Mouse (Mus musculus) thymus, adult 18-20 months (tissue): ENCODE measurements around the gene Megf11.
A peak's percentile ranks its signal among the peaks of the same experiment; 100 is the strongest.

Experiments
- DNase-seq, 2 experiments: peaks; one replicate each; pipeline ENCODE4 v3.0.0; 2022; ENCODE audit warnings: mixed read lengths in 2 of 2

The Megf11 gene

GRCm38 (mm10) chr9:64385511-64386465 is at the start of gene Megf11:
TSS of gene Megf11 (plus strand) at chr9:64385626.
- no peak for DNase-seq

- DNase-seq = no peak
Observed at GRCm38 (mm10) chr9:64335825-64336224, 49.6 kb upstream of the Megf11 start.

- DNase-seq = no peak
Observed at GRCm38 (mm10) chr9:64339361-64339760, 46.1 kb upstream of the Megf11 start.

GRCm38 (mm10) chr9:64340351-64341253 is 44.8 kb upstream of the Megf11 start:
- DNase-seq = peak; percentile 43

- no peak for DNase-seq
Observed at GRCm38 (mm10) chr9:64341254-64341566, 44.2 kb upstream of the Megf11 start, which contains the start of gene Dis3l. TSS of gene Dis3l (minus strand) at chr9:64341288.

GRCm38 (mm10) chr9:64341671-64342070 is 43.8 kb upstream of the Megf11 start:
- DNase-seq = no peak

- DNase-seq = no peak
Observed at GRCm38 (mm10) chr9:64343656-64344055, 41.8 kb upstream of the Megf11 start.

GRCm38 (mm10) chr9:64345931-64346330 is 39.5 kb upstream of the Megf11 start:
- DNase-seq = no peak

GRCm38 (mm10) chr9:64347377-64347776 is 38.0 kb upstream of the Megf11 start:
- DNase-seq = no peak

GRCm38 (mm10) chr9:64349490-64349889 is 35.9 kb upstream of the Megf11 start:
- no peak for DNase-seq

- no peak for DNase-seq
Observed at GRCm38 (mm10) chr9:64351191-64351590, 34.2 kb upstream of the Megf11 start.

GRCm38 (mm10) chr9:64355627-64356026 is 29.8 kb upstream of the Megf11 start:
- no peak for DNase-seq

- DNase-seq = no peak
Observed at GRCm38 (mm10) chr9:64361231-64361950, 24.0 kb upstream of the Megf11 start.

- no peak for DNase-seq
Observed at GRCm38 (mm10) chr9:64369871-64370270, 15.6 kb upstream of the Megf11 start.

GRCm38 (mm10) chr9:64371305-64371819 is 14.1 kb upstream of the Megf11 start:
- DNase-seq = no peak

GRCm38 (mm10) chr9:64376380-64376779 is 9.0 kb upstream of the Megf11 start:
- no peak for DNase-seq

GRCm38 (mm10) chr9:64383021-64383788 is 2.2 kb upstream of the Megf11 start:
- no peak for DNase-seq

- no peak for DNase-seq
Observed at GRCm38 (mm10) chr9:64386466-64387211, 1.2 kb downstream of the Megf11 start.

- no peak for DNase-seq
Observed at GRCm38 (mm10) chr9:64389576-64390292, 4.3 kb downstream of the Megf11 start.

- peak in 1 of 2 experiments; percentile 12 for DNase-seq
Observed at GRCm38 (mm10) chr9:64393914-64394596, 8.6 kb downstream of the Megf11 start.
